19 mouse cellular contexts compared by ENCODE assay signal in genomic region chr12:113017429-113017984, GRCm38 (mm10). TPM values are rescaled to one million over a fixed set of nuclear protein-coding genes. Genes with fewer than 3 reads are reported as not detected.
DNase-seq lines count a peak whose midpoint lies in the region; ATAC-seq lines count a peak whose summit lies in the region.
"Had no signal": no experiment of that assay in that cellular context is flagged by ENCODE, and none has a peak within 500 bp of the region (broad histone marks: within the 10 kb centered on the region; RNA-seq: fewer than 3 reads in every experiment).

No protein-coding gene starts in this region.

- peaks cover 15% of the 10 kb centered on the region for H3K36me3 ChIP-seq in hindbrain, embryonic 13.5 days
- H3K36me3 ChIP-seq in hindbrain, embryonic 12.5 days: peaks cover 13% of the 10 kb centered on the region
- peaks cover 5% of the 10 kb centered on the region for H3K36me3 ChIP-seq in neural tube, embryonic 12.5 days
- H3K36me3 ChIP-seq in neural tube, embryonic 15.5 days: peaks cover 5% of the 10 kb centered on the region; the same call in 1 of the 2 replicates

- H3K27me3 ChIP-seq in hindbrain, embryonic 13.5 days: no peaks in the 10 kb centered on the region
- H3K27me3 ChIP-seq in hindbrain, embryonic 12.5 days: no peaks in the 10 kb centered on the region
- H3K27me3 ChIP-seq in neural tube, embryonic 12.5 days (replicated peaks): no peaks in the 10 kb centered on the region
- H3K27me3 ChIP-seq in neural tube, embryonic 15.5 days (replicated peaks): no peaks in the 10 kb centered on the region
- H3K27me3 ChIP-seq: forebrain, embryonic 15.5 days; midbrain, embryonic 15.5 days had no signal

- peak overlapping the region; percentile 15; the same call in 1 of the 2 replicates for H3K4me2 ChIP-seq in hindbrain, embryonic 13.5 days
- no peak overlapping the region for H3K4me2 ChIP-seq in hindbrain, embryonic 12.5 days (replicated peaks)
- H3K4me2 ChIP-seq in neural tube, embryonic 12.5 days (replicated peaks): 0 out of 2 replicates have a peak overlapping the region, but pooled peaks have one; percentile 2
- 0 out of 2 replicates have a peak overlapping the region, but pooled peaks have one; percentile 11 for H3K4me2 ChIP-seq in neural tube, embryonic 15.5 days
- H3K4me2 ChIP-seq: forebrain, embryonic 15.5 days had no signal

- no peak for ATAC-seq in hindbrain, embryonic 13.5 days (ENCODE audit: low FRiP score)
- ATAC-seq in hindbrain, embryonic 12.5 days (ENCODE audit: low FRiP score): no peak
- ATAC-seq in neural tube, embryonic 12.5 days (ENCODE audit: low FRiP score, low read depth): no peak
- no peak for ATAC-seq in neural tube, embryonic 15.5 days (ENCODE audit: low FRiP score)
- ATAC-seq: forebrain, embryonic 15.5 days; hindbrain, embryonic 16.5 days; intestine, postnatal 0 days; midbrain, embryonic 15.5 days had no signal

- no peak for DNase-seq in neural tube, embryonic 10.5 days (ENCODE audit: extremely low spot score, low spot score)
- DNase-seq in kidney, postnatal 25 days: peak; percentile 44 to 67
- DNase-seq in spleen, postnatal 36 days (ENCODE audit: low spot score in 2 of 2): no peak
- DNase-seq in adrenal gland, postnatal 4 days (ENCODE audit: low spot score in 2 of 2): no peak
- DNase-seq: adrenal gland, postnatal 36 days; cerebellum, postnatal 10 days; heart, postnatal 14 days; liver; lung, adult 2 months; lung, postnatal 36 days had no signal

- peaks cover 52% of the 10 kb centered on the region for H3K4me1 ChIP-seq in hindbrain, embryonic 13.5 days (replicated peaks)
- H3K4me1 ChIP-seq in hindbrain, embryonic 12.5 days: peaks cover 39% of the 10 kb centered on the region
- H3K4me1 ChIP-seq in neural tube, embryonic 12.5 days: peaks cover 34% of the 10 kb centered on the region
- H3K4me1 ChIP-seq in neural tube, embryonic 15.5 days: peaks cover 51% of the 10 kb centered on the region

- WGBS in hindbrain, embryonic 13.5 days: 81% methylated on average over 9 of the region's 9 CpGs
- 83% methylated on average over 9 of the region's 9 CpGs for WGBS in hindbrain, embryonic 12.5 days
- 85% methylated on average over 9 of the region's 9 CpGs for WGBS in neural tube, embryonic 12.5 days
- 86% methylated on average over 9 of the region's 9 CpGs for WGBS in neural tube, embryonic 15.5 days

- H3K9me3 ChIP-seq in hindbrain, embryonic 13.5 days: no peaks in the 10 kb centered on the region
- no peaks in the 10 kb centered on the region for H3K9me3 ChIP-seq in hindbrain, embryonic 12.5 days (replicated peaks)
- no peaks in the 10 kb centered on the region for H3K9me3 ChIP-seq in neural tube, embryonic 12.5 days
- no peaks in the 10 kb centered on the region for H3K9me3 ChIP-seq in neural tube, embryonic 15.5 days (replicated peaks)
- H3K9me3 ChIP-seq: forebrain, embryonic 15.5 days; G1E; midbrain, embryonic 15.5 days had no signal

- no peak overlapping the region for H3K4me3 ChIP-seq in hindbrain, embryonic 13.5 days
- H3K4me3 ChIP-seq in hindbrain, embryonic 12.5 days: no peak overlapping the region
- H3K4me3 ChIP-seq in neural tube, embryonic 12.5 days: no peak overlapping the region
- no peak overlapping the region for H3K4me3 ChIP-seq in neural tube, embryonic 15.5 days (replicated peaks)
- H3K4me3 ChIP-seq: forebrain, embryonic 15.5 days; midbrain, embryonic 15.5 days had no signal

- no peak overlapping the region for H3K27ac ChIP-seq in hindbrain, embryonic 13.5 days
- no peak overlapping the region for H3K27ac ChIP-seq in hindbrain, embryonic 12.5 days
- no peak overlapping the region for H3K27ac ChIP-seq in neural tube, embryonic 12.5 days
- no peak overlapping the region for H3K27ac ChIP-seq in neural tube, embryonic 15.5 days (replicated peaks)
- H3K27ac ChIP-seq: forebrain, embryonic 15.5 days; midbrain, embryonic 15.5 days had no signal

- peak overlapping the region; percentile 51; the same call in 1 of the 2 replicates for H3K9ac ChIP-seq in hindbrain, embryonic 13.5 days
- H3K9ac ChIP-seq in hindbrain, embryonic 12.5 days: no peak overlapping the region
- H3K9ac ChIP-seq in neural tube, embryonic 12.5 days: no peak overlapping the region
- H3K9ac ChIP-seq in neural tube, embryonic 15.5 days (replicated peaks): no peak overlapping the region
- H3K9ac ChIP-seq: midbrain, embryonic 15.5 days had no signal

RNA-seq across cellular contexts. Expression of gene Pacs2, which starts 3.2 kb away (rescaled TPM):
- polyA plus RNA-seq in hindbrain, embryonic 13.5 days (2015; fragmentation: Nextera tagmentation; extraction: Ambion mirVana): 24.1 and 24.7 TPM in 2 replicates
- polyA plus RNA-seq in hindbrain, embryonic 12.5 days (2016; fragmentation: Nextera tagmentation; extraction: Ambion mirVana): 29.2 and 29.4 TPM in 2 replicates
- 30.5 and 30.8 TPM in 2 replicates for polyA plus RNA-seq in neural tube, embryonic 12.5 days (2016; fragmentation: Nextera tagmentation; extraction: Ambion mirVana)
- 21.9 and 27.6 TPM in 2 replicates for polyA plus RNA-seq in neural tube, embryonic 15.5 days (2015; fragmentation: Nextera tagmentation; extraction: Ambion mirVana)
- total RNA-seq in adrenal gland, postnatal 4 days (2021): 10 to 100 TPM; 46.0 to 50.4 TPM

RNA-seq across cellular contexts. Expression of gene Brf1, which starts 17.0 kb away (rescaled TPM):
- polyA plus RNA-seq in hindbrain, embryonic 13.5 days (2015; fragmentation: Nextera tagmentation; extraction: Ambion mirVana): 58.3 and 58.6 TPM in 2 replicates
- polyA plus RNA-seq in hindbrain, embryonic 12.5 days (2016; fragmentation: Nextera tagmentation; extraction: Ambion mirVana): 72.4 and 75.5 TPM in 2 replicates
- polyA plus RNA-seq in neural tube, embryonic 12.5 days (2016; fragmentation: Nextera tagmentation; extraction: Ambion mirVana): 68.1 and 70.1 TPM in 2 replicates
- 44.1 and 49.3 TPM in 2 replicates for polyA plus RNA-seq in neural tube, embryonic 15.5 days (2015; fragmentation: Nextera tagmentation; extraction: Ambion mirVana)
- total RNA-seq in adrenal gland, postnatal 4 days (2021): 10 to 100 TPM; 81.9 to 82.9 TPM

RNA-seq across cellular contexts. Expression of gene Btbd6, which starts 41.2 kb away (rescaled TPM):
- 40.0 and 45.5 TPM in 2 replicates for polyA plus RNA-seq in hindbrain, embryonic 13.5 days (2015; fragmentation: Nextera tagmentation; extraction: Ambion mirVana)
- polyA plus RNA-seq in hindbrain, embryonic 12.5 days (2016; fragmentation: Nextera tagmentation; extraction: Ambion mirVana): 34.5 and 34.8 TPM in 2 replicates
- 32.0 and 33.8 TPM in 2 replicates for polyA plus RNA-seq in neural tube, embryonic 12.5 days (2016; fragmentation: Nextera tagmentation; extraction: Ambion mirVana)
- 46.3 and 50.0 TPM in 2 replicates for polyA plus RNA-seq in neural tube, embryonic 15.5 days (2015; fragmentation: Nextera tagmentation; extraction: Ambion mirVana)
- total RNA-seq in adrenal gland, postnatal 4 days (2021): 10 to 100 TPM; 27.1 to 29.2 TPM

RNA-seq across cellular contexts. Expression of gene Tex22, which starts 56.8 kb away (rescaled TPM):
- polyA plus RNA-seq in hindbrain, embryonic 13.5 days (2015; fragmentation: Nextera tagmentation; extraction: Ambion mirVana): 0.40 TPM in 1 of 2 replicates, not detected in the other
- polyA plus RNA-seq in hindbrain, embryonic 12.5 days (2016; fragmentation: Nextera tagmentation; extraction: Ambion mirVana): not detected in 2 replicates
- 0.24 TPM in 1 of 2 replicates, not detected in the other for polyA plus RNA-seq in neural tube, embryonic 12.5 days (2016; fragmentation: Nextera tagmentation; extraction: Ambion mirVana)
- polyA plus RNA-seq in neural tube, embryonic 15.5 days (2015; fragmentation: Nextera tagmentation; extraction: Ambion mirVana): not detected in 2 replicates
- total RNA-seq in adrenal gland, postnatal 4 days (2021): under 1 TPM; 0.73 TPM
- polyA plus RNA-seq: G1E; hindbrain, embryonic 16.5 days; intestine, postnatal 0 days had no signal

Comparison
In these comparisons a context has a peak if more than half of its experiments do, and no peak if none do; other contexts are left out.
1. DNase-seq: peak in kidney, postnatal 25 days (2 of 2); none in neural tube, embryonic 10.5 days (single experiment), spleen, postnatal 36 days (0 of 2) and adrenal gland, postnatal 4 days (0 of 2).